Mouse (Mus musculus) midbrain, embryonic 13.5 days (tissue): ENCODE data around the gene Zmat5. TPM values are rescaled to one million over a fixed set of nuclear protein-coding genes. Genes with fewer than 3 reads are reported as not detected.

Experiments
- ATAC-seq: fragments of 200-750 bp; cut with Nextera tagmentation; 2 replicates; pipeline ENCODE4 v1.8.0; 2017; ENCODE audit warnings: mild to moderate bottlenecking, moderate TSS enrichment, moderate library complexity
- H3K27ac ChIP-seq: fragments of 300-500 bp; sonication (generic); 2 replicates; pipeline ENCODE4 v1.5.1; 2015; ENCODE audit warnings: inconsistent platforms, mild to moderate bottlenecking, moderate library complexity
- H3K27me3 ChIP-seq: fragments of 300-500 bp; sonication (generic); 2 replicates; pipeline ENCODE4 v1.6.1; 2015; ENCODE audit warnings: mild to moderate bottlenecking, inconsistent platforms
- H3K36me3 ChIP-seq: fragments of 300-500 bp; sonication (generic); 2 replicates; pipeline ENCODE4 v1.6.1; 2015; ENCODE audit warnings: mild to moderate bottlenecking, inconsistent platforms
- H3K4me1 ChIP-seq: fragments of 300-500 bp; sonication (generic); replicated peaks from 2 replicates; pipeline ENCODE4 v1.6.1; 2015; ENCODE audit warnings: inconsistent platforms
- H3K4me2 ChIP-seq: fragments of 300-500 bp; sonication (generic); replicated peaks from 2 replicates; pipeline ENCODE4 v1.6.1; 2015; ENCODE audit warnings: moderate library complexity, mild to moderate bottlenecking, inconsistent platforms
- H3K4me3 ChIP-seq: fragments of 300-500 bp; sonication (generic); replicated peaks from 2 replicates; pipeline ENCODE4 v1.5.1; 2015; ENCODE audit warnings: mild to moderate bottlenecking, inconsistent platforms
- H3K9ac ChIP-seq: fragments of 300-500 bp; sonication (generic); replicated peaks from 2 replicates; pipeline ENCODE4 v1.6.1; 2015; ENCODE audit warnings: mild to moderate bottlenecking, inconsistent platforms
- H3K9me3 ChIP-seq: fragments of 300-500 bp; sonication (generic); 2 replicates; pipeline ENCODE4 v1.6.1; 2016; ENCODE audit warnings: mild to moderate bottlenecking, inconsistent platforms
- WGBS: fragments of 180-500 bp; shearing (Covaris S2); methylation state at CpG from one replicate; pipeline ENCODE4 v1.1.7; 2015; 5-methylcytosine and 5-hydroxymethylcytosine counted together
- polyA plus RNA-seq: library from polyadenylated mRNA; unstranded; fragments of >200 nt; fragmentation: Nextera tagmentation; extraction: Ambion mirVana; gene quantifications from 2 replicates; pipeline ENCODE4 v1.2.1, GENCODE M21; 2015

Gene Zmat5
- polyA plus RNA-seq, 1 experiment from 2014 or later = 72.9 TPM

GRCm38 (mm10) chr11:4720393-4720792 lies 15.9 kb downstream of the Zmat5 start:
- no peaks in the 10 kb centered on the region for H3K9me3 ChIP-seq
- H3K4me3 ChIP-seq = no peak overlapping the region
- no peak overlapping the region for H3K4me2 ChIP-seq
- H3K27me3 ChIP-seq = no peaks in the 10 kb centered on the region
- WGBS = 59% methylated on average over 11 of the region's 11 CpGs
- H3K36me3 ChIP-seq = peaks cover 29% of the 10 kb centered on the region
- no peak overlapping the region for H3K9ac ChIP-seq
- ATAC-seq = no peak
- peaks cover 5% of the 10 kb centered on the region; the same call in 1 of the 2 replicates for H3K4me1 ChIP-seq
- H3K27ac ChIP-seq = no peak overlapping the region

- Histone ChIP-seq H3K9me3 (no peaks in the 10 kb centered on the region), H3K27ac (no peak overlapping the region), H3K4me3 (no peak overlapping the region), H3K4me1 (peaks cover 5% of the 10 kb centered on the region; the same call in 1 of the 2 replicates), H3K27me3 (no peaks in the 10 kb centered on the region), H3K36me3 (peaks cover 35% of the 10 kb centered on the region), H3K9ac (no peak overlapping the region), H3K4me2 (no peak overlapping the region)
- 49% methylated on average over 7 of the region's 7 CpGs for WGBS
- ATAC-seq = no peak
These were observed 16.6 kb downstream of the Zmat5 start for GRCm38 (mm10) chr11:4720900-4721580.

- Histone ChIP-seq H3K36me3 (peaks cover 42% of the 10 kb centered on the region), H3K4me2 (no peak overlapping the region), H3K9me3 (no peaks in the 10 kb centered on the region), H3K4me1 (peaks cover 5% of the 10 kb centered on the region; the same call in 1 of the 2 replicates), H3K9ac (no peak overlapping the region), H3K27me3 (no peaks in the 10 kb centered on the region), H3K27ac (no peak overlapping the region), H3K4me3 (no peak overlapping the region)
- ATAC-seq = no peak
- WGBS = 87% methylated on average over 8 of the region's 8 CpGs
These were observed 17.2 kb downstream of the Zmat5 start for GRCm38 (mm10) chr11:4721728-4722127.

GRCm38 (mm10) chr11:4729603-4730002 lies 25.1 kb downstream of the Zmat5 start:
- H3K4me2 ChIP-seq = no peak overlapping the region
- no peak overlapping the region for H3K4me3 ChIP-seq
- no peak for ATAC-seq
- peaks cover 13% of the 10 kb centered on the region; the same call in 1 of the 2 replicates for H3K4me1 ChIP-seq
- H3K36me3 ChIP-seq = peaks cover 28% of the 10 kb centered on the region
- no peaks in the 10 kb centered on the region for H3K27me3 ChIP-seq
- no peak overlapping the region for H3K9ac ChIP-seq
- no peak overlapping the region for H3K27ac ChIP-seq
- H3K9me3 ChIP-seq = no peaks in the 10 kb centered on the region
- 76% methylated on average over 12 of the region's 12 CpGs for WGBS

GRCm38 (mm10) chr11:4730096-4730495 lies 25.6 kb downstream of the Zmat5 start:
- H3K4me1 ChIP-seq = peaks cover 18% of the 10 kb centered on the region
- peaks cover 23% of the 10 kb centered on the region for H3K36me3 ChIP-seq
- no peaks in the 10 kb centered on the region for H3K9me3 ChIP-seq
- H3K27ac ChIP-seq = no peak overlapping the region
- H3K4me3 ChIP-seq = no peak overlapping the region
- ATAC-seq = no peak
- no peak overlapping the region for H3K9ac ChIP-seq
- 82% methylated on average over 6 of the region's 6 CpGs for WGBS
- H3K27me3 ChIP-seq = no peaks in the 10 kb centered on the region
- no peak overlapping the region for H3K4me2 ChIP-seq

- Histone ChIP-seq H3K4me1 (peaks cover 25% of the 10 kb centered on the region), H3K4me3 (no peak overlapping the region)
- 87% methylated on average over 5 of the region's 5 CpGs for WGBS
These were observed 26.4 kb downstream of the Zmat5 start for GRCm38 (mm10) chr11:4730913-4731312.

GRCm38 (mm10) chr11:4731781-4732180 lies 27.3 kb downstream of the Zmat5 start:
- H3K27ac ChIP-seq = no peak overlapping the region
- H3K36me3 ChIP-seq = peaks cover 7% of the 10 kb centered on the region
- no peak overlapping the region for H3K4me3 ChIP-seq
- peaks cover 2% of the 10 kb centered on the region; the same call in 1 of the 2 replicates for H3K27me3 ChIP-seq
- WGBS = 71% methylated on average over 7 of the region's 7 CpGs
- H3K9ac ChIP-seq = no peak overlapping the region
- ATAC-seq = no peak
- no peaks in the 10 kb centered on the region for H3K9me3 ChIP-seq
- H3K4me2 ChIP-seq = no peak overlapping the region
- peaks cover 33% of the 10 kb centered on the region for H3K4me1 ChIP-seq

More at GRCm38 (mm10) chr11:4730913-4731312, 26.4 kb downstream of the Zmat5 start:
- Histone ChIP-seq H3K27ac (no peak overlapping the region), H3K4me2 (no peak overlapping the region), H3K36me3 (peaks cover 16% of the 10 kb centered on the region), H3K9ac (no peak overlapping the region; the same call in 1 of the 2 replicates), H3K9me3 (no peaks in the 10 kb centered on the region), H3K27me3 (peaks cover 2% of the 10 kb centered on the region; the same call in 1 of the 2 replicates)
- ATAC-seq = no peak

GRCm38 (mm10) chr11:4734179-4734578 lies 29.7 kb downstream of the Zmat5 start:
- Histone ChIP-seq H3K27ac (no peak overlapping the region), H3K9me3 (no peaks in the 10 kb centered on the region), H3K9ac (no peak overlapping the region), H3K27me3 (peaks cover 2% of the 10 kb centered on the region; the same call in 1 of the 2 replicates), H3K4me3 (no peak overlapping the region), H3K4me1 (peaks cover 39% of the 10 kb centered on the region), H3K36me3 (peaks cover 16% of the 10 kb centered on the region), H3K4me2 (no peak overlapping the region)
- ATAC-seq = peak; percentile 34; the same call in 1 of the 2 replicates
- 41% methylated on average over 12 of the region's 12 CpGs for WGBS

GRCm38 (mm10) chr11:4736355-4736754 lies 31.9 kb downstream of the Zmat5 start:
- WGBS = 34% methylated on average over 6 of the region's 6 CpGs
- no peak overlapping the region for H3K4me3 ChIP-seq
- no peaks in the 10 kb centered on the region for H3K9me3 ChIP-seq
- no peak for ATAC-seq
- H3K4me2 ChIP-seq = no peak overlapping the region
- peaks cover 2% of the 10 kb centered on the region; the same call in 1 of the 2 replicates for H3K27me3 ChIP-seq
- peaks cover 16% of the 10 kb centered on the region for H3K36me3 ChIP-seq
- H3K9ac ChIP-seq = no peak overlapping the region
- H3K27ac ChIP-seq = no peak overlapping the region
- peaks cover 30% of the 10 kb centered on the region for H3K4me1 ChIP-seq

- no peak for ATAC-seq
- H3K27ac ChIP-seq = no peak overlapping the region
- H3K27me3 ChIP-seq = peaks cover 7% of the 10 kb centered on the region; the same call in 1 of the 2 replicates
- H3K9me3 ChIP-seq = no peaks in the 10 kb centered on the region
- H3K4me3 ChIP-seq = no peak overlapping the region
- H3K36me3 ChIP-seq = peaks cover 12% of the 10 kb centered on the region; the same call in 1 of the 2 replicates
- H3K4me2 ChIP-seq = no peak overlapping the region
- 81% methylated on average over 10 of the region's 10 CpGs for WGBS
- H3K9ac ChIP-seq = 0 out of 2 replicates have a peak overlapping the region, but pooled peaks have one; percentile 10
- H3K4me1 ChIP-seq = peaks cover 26% of the 10 kb centered on the region
These were observed 33.2 kb downstream of the Zmat5 start for GRCm38 (mm10) chr11:4737682-4738081.

GRCm38 (mm10) chr11:4738719-4739118 lies 34.2 kb downstream of the Zmat5 start:
- Histone ChIP-seq H3K9ac (no peak overlapping the region), H3K4me3 (no peak overlapping the region), H3K9me3 (no peaks in the 10 kb centered on the region), H3K4me1 (peaks cover 26% of the 10 kb centered on the region), H3K27ac (no peak overlapping the region), H3K4me2 (no peak overlapping the region), H3K36me3 (0 out of 2 replicates have a peak, but pooled peaks cover 9% of the 10 kb centered on the region), H3K27me3 (peaks cover 15% of the 10 kb centered on the region)
- 94% methylated on average over 16 of the region's 16 CpGs for WGBS
- ATAC-seq = no peak

GRCm38 (mm10) chr11:4740785-4741184 lies 36.3 kb downstream of the Zmat5 start:
- 0 out of 2 replicates have a peak, but pooled peaks cover 9% of the 10 kb centered on the region for H3K36me3 ChIP-seq
- H3K27me3 ChIP-seq = peaks cover 34% of the 10 kb centered on the region
- H3K4me1 ChIP-seq = peaks cover 24% of the 10 kb centered on the region
- no peak overlapping the region for H3K4me2 ChIP-seq
- WGBS = 84% methylated on average over 5 of the region's 5 CpGs
- H3K27ac ChIP-seq = no peak overlapping the region
- no peak overlapping the region for H3K9ac ChIP-seq
- no peak overlapping the region for H3K4me3 ChIP-seq
- H3K9me3 ChIP-seq = no peaks in the 10 kb centered on the region
- ATAC-seq = no peak
